Mouse (Mus musculus) liver, embryonic 14.5 days (tissue): ENCODE results near the gene Mlh1.

Source experiments
- CTCF ChIP-seq: IDR thresholded peaks from 2 replicates; pipeline ENCODE4 v1.5.1; 2016; ENCODE audit warnings: antibody characterized with exemption, low read depth, control low read depth
- EP300 ChIP-seq: IDR thresholded peaks from 2 replicates; pipeline ENCODE4 v1.6.1; 2016; ENCODE audit warnings: antibody characterized with exemption, low read depth

DNA sequence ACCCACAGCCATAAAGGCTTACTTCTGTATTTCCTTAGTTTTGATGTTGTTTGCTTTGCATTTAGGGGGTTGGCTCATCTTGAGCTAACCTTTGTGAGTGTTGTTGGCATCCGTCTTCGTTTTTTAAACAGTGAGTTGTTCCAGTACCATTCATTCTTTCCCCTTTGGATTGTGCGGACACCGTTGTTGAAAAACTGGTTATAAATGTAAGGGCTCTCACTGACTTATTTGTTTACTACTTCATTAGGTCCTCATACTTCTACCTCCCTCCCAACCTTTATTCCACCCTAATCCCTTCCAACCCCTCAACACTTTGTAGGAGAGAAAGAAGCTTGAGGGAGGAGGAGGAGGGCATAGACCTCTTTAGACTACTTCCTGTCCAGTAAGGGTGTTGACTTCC, 73.9 kb downstream of the Mlh1 start:
- TF ChIP-seq EP300 (no peak), CTCF (no peak)
